Mouse (Mus musculus) naive thymus-derived CD4-positive, alpha-beta T cell, adult 5 months (primary cell): ENCODE measurements around the gene Slf1. TPM values are rescaled to one million over a fixed set of nuclear protein-coding genes. Genes with fewer than 3 reads are reported as not detected.

Experiments used
- polyA plus RNA-seq: library from polyadenylated mRNA; unstranded; fragments of 100-300 nt; shearing (Covaris generic); gene quantifications from one replicate; pipeline ENCODE4 v1.2.1, GENCODE M21; 2017

Slf1 gene
- polyA plus RNA-seq, result 16.4 TPM

DNA sequence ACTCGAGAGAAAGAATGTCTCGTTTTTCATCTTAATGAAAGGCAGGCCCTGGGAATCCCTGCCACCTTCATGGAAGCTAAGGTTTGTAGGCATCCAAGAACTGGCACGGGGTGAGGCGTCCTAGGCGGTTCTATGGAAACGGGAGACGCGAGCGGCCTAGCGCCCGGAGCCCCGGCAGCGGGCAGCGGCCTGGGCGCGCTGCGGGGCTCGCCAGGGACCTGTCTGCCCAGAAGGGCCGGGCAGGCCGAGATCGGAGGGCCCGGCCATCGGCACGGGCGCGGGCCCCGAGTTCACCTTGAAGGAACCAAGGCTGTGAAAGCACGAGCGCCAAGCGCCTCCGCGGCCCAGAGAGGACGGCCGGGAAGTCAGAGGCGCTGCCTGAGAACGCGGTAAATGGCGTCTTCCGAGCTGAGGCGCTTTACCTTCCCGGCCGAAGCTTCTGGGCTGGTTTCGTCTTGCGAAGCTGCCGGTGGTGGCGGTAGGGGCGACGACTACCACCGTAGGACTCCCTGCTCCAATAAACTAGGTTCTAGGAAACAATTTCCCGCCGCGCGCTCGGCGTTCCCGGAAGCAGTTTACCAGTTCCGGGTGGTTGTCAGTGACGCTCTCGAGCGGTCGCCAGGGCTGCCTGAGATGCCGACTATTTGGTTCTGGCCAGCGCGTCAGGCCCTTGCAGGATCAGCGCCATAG lies at the start of gene Slf1, which contains the start of gene 2210408I21Rik:
TSS of gene Slf1 (minus strand) at position 543 of the 690 bp plus-strand sequence.
TSS of gene 2210408I21Rik (plus strand) at position 610 of the 690 bp plus-strand sequence.

Other genes with a start within 250 kb of the Slf1 start
- gene 2210408I21Rik, start 67 bp upstream of the Slf1 start, polyA plus RNA-seq, result 2.2 TPM